Comparison of ENCODE assay signal across 15 mouse cellular contexts in genomic region chr6:52490264-52490775, GRCm38 (mm10).
DNase-seq lines count a peak whose midpoint lies in the region; TF ChIP-seq lines count a peak whose summit lies in the region.
"Had no signal": no experiment of that assay in that cellular context is flagged by ENCODE, and none has a peak within 500 bp of the region (broad histone marks: within the 10 kb centered on the region; RNA-seq: fewer than 3 reads in every experiment).

No protein-coding gene starts in this region.

- no peak overlapping the region for H3K27ac ChIP-seq in kidney, adult 2 months (ENCODE audit: insufficient read depth, low read depth, low read length)
- H3K27ac ChIP-seq in testis, adult 2 months (ENCODE audit: control insufficient read depth, insufficient read depth, low read depth, low read length): no peak overlapping the region
- H3K27ac ChIP-seq: forebrain, embryonic 10.5 days; midbrain, embryonic 10.5 days had no signal

- 0 out of 2 replicates have a peak, but pooled peaks have one; percentile 2 for TF ChIP-seq CTCF in kidney, adult 2 months (conservative IDR thresholded peaks at IDR 0.05; ENCODE audit: insufficient read depth, insufficient read length, low read depth, low read length)
- TF ChIP-seq CTCF in testis, adult 2 months (IDR thresholded peaks at IDR 0.05; ENCODE audit: control insufficient read depth, insufficient read depth, insufficient replicate concordance, low read depth, low read length): peak; percentile 64; the same call in 1 of the 2 replicates

- H3K4me3 ChIP-seq in kidney, adult 2 months (ENCODE audit: insufficient read depth, low read depth, low read length): no peak overlapping the region
- H3K4me3 ChIP-seq in testis, adult 2 months (ENCODE audit: control insufficient read depth, low read depth, low read length): no peak overlapping the region
- H3K4me3 ChIP-seq: forebrain, embryonic 10.5 days; midbrain, embryonic 10.5 days had no signal

- no peak for DNase-seq in kidney, adult 2 months
- DNase-seq in kidney, adult 18-20 months: no peak
- no peak for DNase-seq in testis, postnatal 14 days (ENCODE audit: low spot score)
- DNase-seq in NIH3T3 (ENCODE audit: low read depth): peak; percentile 9
- peak; percentile 59 for DNase-seq in testis, postnatal 10 days (ENCODE audit: low spot score)
- DNase-seq in gastrocnemius, adult 8-10 months (ENCODE audit: low spot score in 2 of 2): no peak
- no peak for DNase-seq in right cerebral cortex, postnatal 14 days
- DNase-seq: adrenal gland, adult 8-10 months; cerebellum, adult 18-20 months; gastrocnemius, postnatal 14 days; heart, postnatal 10 days; lung, adult 18-20 months had no signal

- peaks cover 18% of the 10 kb centered on the region for H3K4me1 ChIP-seq in kidney, adult 2 months (ENCODE audit: control insufficient read depth, insufficient read depth, low read length)
- peaks cover 2% of the 10 kb centered on the region; the same call in 1 of the 2 replicates for H3K4me1 ChIP-seq in testis, adult 2 months (ENCODE audit: control insufficient read depth, insufficient read depth, low read length)

- no peaks in the 10 kb centered on the region for H3K36me3 ChIP-seq in kidney, adult 2 months (ENCODE audit: control insufficient read depth, insufficient read depth, low read length)
- H3K36me3 ChIP-seq in testis, adult 2 months (ENCODE audit: control insufficient read depth, insufficient read depth, low read length): no peaks in the 10 kb centered on the region
- H3K36me3 ChIP-seq: forebrain, embryonic 10.5 days; midbrain, embryonic 10.5 days had no signal

- no peak for TF ChIP-seq POLR2A in kidney, adult 2 months (IDR thresholded peaks at IDR 0.05; ENCODE audit: low read depth, low read length)
- no peak for TF ChIP-seq POLR2A in testis, adult 2 months (IDR thresholded peaks at IDR 0.05; ENCODE audit: control insufficient read depth, low read depth, low read length)

- H3K27me3 ChIP-seq in kidney, adult 2 months (replicated peaks; ENCODE audit: control insufficient read depth, insufficient read depth, low read length): no peaks in the 10 kb centered on the region
- no peaks in the 10 kb centered on the region for H3K27me3 ChIP-seq in testis, adult 2 months (ENCODE audit: control insufficient read depth, insufficient read depth, low read length)

- WGBS in kidney, adult 2 months: 81% methylated on average over 14 of the region's 14 CpGs

Comparison
In these comparisons a context has a peak if more than half of its experiments do, and no peak if none do; other contexts are left out.
1. DNase-seq: peak in NIH3T3 (single experiment) and testis, postnatal 10 days (single experiment); none in kidney, adult 2 months (single experiment), kidney, adult 18-20 months (single experiment), testis, postnatal 14 days (single experiment), gastrocnemius, adult 8-10 months (0 of 2) and right cerebral cortex, postnatal 14 days (single experiment).